Mouse (Mus musculus) neural tube, postnatal 0 days (tissue): Measurements from ENCODE around the gene 4932415D10Rik. TPM values are rescaled to one million over a fixed set of nuclear protein-coding genes. Genes with fewer than 3 reads are reported as not detected.

Experiments used
- polyA plus RNA-seq: library from polyadenylated mRNA; unstranded; fragments of >200 nt; fragmentation: Nextera tagmentation; extraction: Ambion mirVana; gene quantifications from 2 replicates; pipeline ENCODE4 v1.2.1, GENCODE M21; 2015

The 4932415D10Rik gene
- not detected in 2 replicates for polyA plus RNA-seq

GRCm38 (mm10) chr10:82316482-82316881, at the start of gene 4932415D10Rik:
4932415D10Rik (minus strand) TSS chr10:82316582.

GRCm38 (mm10) chr10:82354083-82355010, 38.0 kb upstream of the 4932415D10Rik start, which contains the start of gene Gm4924:
Gm4924 (plus strand) TSS chr10:82354255.

GRCm38 (mm10) chr10:82240742-82241400, 75.5 kb downstream of the 4932415D10Rik start, which contains the start of gene Zfp938:
Zfp938 (minus strand) TSS chr10:82241280.

Other genes starting within 250 kb of the 4932415D10Rik start
- 4.0 TPM in 2 replicates for gene BC024063, start 233.2 kb downstream of the 4932415D10Rik start, polyA plus RNA-seq
- 9.1 and 10.3 TPM in 2 replicates for gene AU041133, start 188.6 kb downstream of the 4932415D10Rik start, polyA plus RNA-seq
- 35.3 and 36.8 TPM in 2 replicates for gene Zfp938, start 75.3 kb downstream of the 4932415D10Rik start, polyA plus RNA-seq
- 10.8 and 11.2 TPM in 2 replicates for gene Gm4924, start 37.7 kb upstream of the 4932415D10Rik start, polyA plus RNA-seq
- not detected in 2 replicates for gene Gm1553, start 176.0 kb upstream of the 4932415D10Rik start, polyA plus RNA-seq